Mouse (Mus musculus) thymus, postnatal 10 days (tissue): ENCODE data around the gene Serpina3m.
"Not testable (repeated sequence)": the region's sequence is repeated elsewhere in the genome, so short reads cannot be mapped to it uniquely, and the experiment has no call there.

Source experiments
- DNase-seq, 2 experiments: peaks; one replicate each; pipeline ENCODE4 v3.0.0; 2021; ENCODE audit warnings: low spot score in 2 of 2

The Serpina3m gene

DNA sequence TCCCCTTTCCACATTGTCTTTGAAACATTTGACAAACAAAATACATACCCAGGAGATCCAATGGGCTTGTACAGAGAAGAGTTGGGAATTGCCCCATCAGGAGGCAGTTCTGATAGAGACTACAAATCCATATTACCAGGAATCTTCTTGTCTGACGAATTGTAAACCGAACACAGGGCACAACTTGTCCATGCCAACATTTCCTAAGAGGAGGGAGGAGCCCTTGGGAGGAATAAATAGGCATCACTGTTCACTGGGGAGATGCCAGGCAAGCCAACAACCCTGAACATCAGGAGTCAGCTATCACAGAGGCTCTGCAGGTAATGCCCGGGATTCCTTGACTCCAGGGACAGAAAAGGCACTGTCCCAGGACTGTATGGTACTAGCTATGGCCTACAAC is at the start of gene Serpina3m, which contains the start of gene Serpina3k:
Serpina3m (plus strand) TSS at position 261 of the 400 bp plus-strand sequence.
Serpina3k (plus strand) TSS at position 261 of the 400 bp plus-strand sequence.
- DNase-seq, result not testable (repeated sequence)

DNA sequence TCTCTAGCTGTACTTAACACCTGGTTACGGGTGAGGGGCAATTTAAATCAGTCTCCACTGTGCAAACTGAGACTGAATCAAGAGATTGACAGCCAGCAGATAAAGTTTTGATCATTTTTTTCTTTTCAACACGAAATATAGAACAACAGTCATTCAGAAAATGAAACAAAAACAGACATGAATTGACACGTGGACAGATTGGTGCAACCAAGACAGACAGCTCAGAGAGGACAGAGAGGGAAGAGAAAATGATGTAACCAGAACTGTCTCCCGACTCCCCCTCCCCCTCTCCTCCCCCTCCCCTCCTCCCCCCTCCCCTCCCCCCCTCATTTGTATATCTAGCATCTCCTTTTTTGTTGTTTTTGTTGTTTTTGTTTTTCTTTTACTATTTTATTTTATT is 48.4 kb upstream of the Serpina3m start:
- DNase-seq, result no peak

DNA sequence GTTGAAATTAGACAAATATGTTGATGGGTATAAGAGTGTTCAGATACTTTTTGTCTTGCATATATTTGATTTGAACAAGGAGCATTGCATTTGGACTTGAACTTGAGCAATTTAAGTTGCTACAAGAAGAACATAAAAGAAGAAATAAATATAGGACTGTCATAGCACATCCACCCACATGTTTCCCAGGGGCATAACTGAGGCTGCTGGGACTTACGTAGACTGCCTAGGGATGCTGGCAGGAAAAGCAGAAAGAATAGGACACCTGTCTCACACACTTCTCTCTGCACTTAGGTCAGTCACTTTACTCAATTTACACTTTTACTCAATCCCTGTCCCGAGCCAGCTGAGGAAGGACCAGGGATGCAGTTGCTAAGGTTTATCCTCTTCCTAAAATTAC is 44.3 kb upstream of the Serpina3m start:
- DNase-seq, result no peak

DNA sequence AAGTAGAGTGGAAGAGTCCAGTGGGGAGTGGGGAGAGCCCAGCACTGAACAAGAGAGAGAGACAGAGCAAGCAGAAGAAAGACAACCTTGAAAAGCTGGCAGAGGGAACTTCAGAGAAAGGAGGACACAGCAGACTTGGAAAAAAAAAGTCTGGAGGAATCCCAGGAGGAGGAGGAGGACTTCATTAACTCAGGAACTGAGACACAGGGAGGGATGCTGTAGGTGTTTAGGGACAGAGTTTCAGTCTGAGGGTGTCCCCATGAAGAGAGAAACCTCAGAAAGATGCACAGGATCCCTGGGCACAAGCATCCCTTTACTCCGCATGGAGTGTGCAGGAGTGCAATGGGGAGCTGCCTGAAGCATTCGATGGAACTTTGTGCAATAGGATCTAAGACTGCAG is 40.2 kb upstream of the Serpina3m start:
- DNase-seq, result no peak

DNA sequence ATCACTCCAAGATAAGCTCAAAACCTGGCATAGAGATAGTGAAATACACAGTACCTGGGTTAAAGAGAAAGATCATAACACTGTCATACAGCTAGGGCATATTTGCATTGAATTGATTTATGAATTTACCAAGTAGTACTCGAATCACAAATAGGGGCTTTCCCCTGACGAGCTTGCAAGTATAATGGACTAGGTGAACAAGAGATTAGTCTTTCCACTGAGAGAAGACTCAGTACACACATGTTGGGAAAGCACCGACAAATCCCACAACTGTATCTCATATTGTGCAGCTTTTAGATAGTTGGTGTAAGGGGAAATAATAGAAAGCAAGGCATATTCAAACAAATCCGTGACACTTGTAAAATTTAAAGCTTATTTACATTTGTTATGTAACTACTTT is 32.3 kb upstream of the Serpina3m start:
- DNase-seq, result no peak

DNA sequence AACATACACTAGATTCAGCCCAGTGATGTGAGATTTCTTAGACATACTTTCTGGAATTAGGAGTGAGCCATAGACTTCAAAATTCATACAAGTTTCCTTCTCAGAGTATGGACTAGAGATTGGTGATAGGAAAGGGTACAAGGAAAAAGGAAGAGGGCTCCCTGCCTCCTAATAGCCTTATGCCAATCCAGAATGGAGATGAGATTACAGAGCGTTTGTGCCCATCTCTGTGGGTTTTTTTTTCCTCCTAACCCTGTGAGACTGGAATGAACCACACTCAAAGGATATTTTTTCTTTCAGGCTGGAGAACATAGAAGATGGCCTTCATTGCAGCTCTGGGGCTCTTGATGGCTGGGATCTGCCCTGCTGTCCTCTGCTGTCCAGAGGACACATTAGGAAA is 24.0 kb upstream of the Serpina3m start, which contains the start of gene Serpina3j:
Serpina3j (plus strand) TSS at position 301 of the 400 bp plus-strand sequence.
- no peak for DNase-seq

DNA sequence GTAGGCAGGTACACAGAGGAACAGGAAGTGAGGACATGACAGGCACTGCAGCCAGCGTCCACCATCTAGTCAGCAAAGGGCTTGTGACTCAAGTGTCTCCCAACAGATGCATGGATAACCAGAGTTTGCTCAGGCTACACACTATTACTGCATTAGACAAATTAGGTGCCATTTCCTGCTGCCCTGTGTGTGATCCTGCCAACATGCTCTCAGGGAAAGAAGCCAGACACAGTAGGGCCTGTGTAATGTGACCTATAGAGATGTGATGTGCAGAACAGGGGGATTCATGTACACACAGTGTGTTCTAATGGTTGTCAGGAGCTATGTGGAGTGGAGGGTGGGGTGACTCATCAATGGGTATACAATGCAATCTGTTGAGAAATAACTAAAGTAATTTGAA is 15.8 kb upstream of the Serpina3m start:
- no peak for DNase-seq

DNA sequence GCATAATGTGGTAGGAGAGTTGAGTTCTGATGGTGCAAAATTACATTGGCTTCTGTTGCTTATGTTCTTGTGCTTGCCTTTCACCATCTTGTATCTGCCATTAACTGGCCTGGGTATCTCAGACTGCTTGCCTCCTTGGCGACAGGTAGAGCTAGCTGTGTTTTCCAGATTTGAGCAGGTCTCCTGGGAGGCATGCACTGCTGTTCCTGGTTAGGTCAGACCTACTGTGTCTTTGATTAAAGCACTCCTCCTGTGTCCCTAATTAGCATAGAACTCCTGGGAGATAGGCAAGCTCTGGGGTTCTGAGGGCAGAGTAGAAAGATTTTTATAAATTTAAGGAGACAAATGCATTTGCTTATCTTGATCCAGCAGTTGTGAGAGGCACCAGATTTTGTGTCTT is 6.6 kb upstream of the Serpina3m start:
- no peak for DNase-seq

DNA sequence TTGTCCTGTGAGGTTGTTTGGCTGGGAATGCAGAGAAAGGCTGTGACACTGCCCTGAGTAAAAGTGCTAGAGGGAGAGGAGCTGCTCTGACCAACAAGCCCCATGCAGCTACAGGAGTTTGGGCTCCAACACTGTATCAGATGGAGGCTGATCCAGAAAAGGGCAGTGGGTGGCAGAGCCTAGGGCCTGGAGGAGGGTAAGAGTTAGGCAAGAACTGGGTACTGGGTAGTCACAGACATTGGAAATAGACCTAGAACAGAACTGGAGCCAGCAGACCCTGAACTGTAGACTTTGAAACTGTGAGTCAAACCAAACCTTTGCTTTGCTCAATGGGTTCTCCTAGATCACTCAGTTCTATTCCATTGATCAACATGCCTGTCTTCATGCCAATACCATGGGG is 1.4 kb upstream of the Serpina3m start:
- not testable (repeated sequence) for DNase-seq

DNA sequence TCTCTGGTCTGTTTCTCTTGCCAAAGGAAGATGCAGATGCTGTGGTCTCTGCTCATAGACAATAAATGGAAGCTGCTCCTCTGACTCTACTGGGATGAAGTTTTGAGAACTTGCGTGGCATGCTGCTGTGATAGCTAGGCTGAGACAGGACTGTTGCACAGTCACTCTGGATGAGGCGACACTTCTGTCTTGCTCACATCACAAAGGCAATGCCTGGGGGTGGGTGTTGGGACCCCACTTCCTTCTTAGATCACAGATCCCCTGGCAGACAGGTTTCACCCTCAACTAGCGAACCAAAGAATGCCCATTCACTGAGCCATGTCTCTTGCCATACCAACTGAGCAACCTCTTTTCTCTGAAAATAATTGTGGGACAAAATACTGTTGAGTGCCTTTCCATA is 419 bp downstream of the Serpina3m start:
- DNase-seq, result no peak

DNA sequence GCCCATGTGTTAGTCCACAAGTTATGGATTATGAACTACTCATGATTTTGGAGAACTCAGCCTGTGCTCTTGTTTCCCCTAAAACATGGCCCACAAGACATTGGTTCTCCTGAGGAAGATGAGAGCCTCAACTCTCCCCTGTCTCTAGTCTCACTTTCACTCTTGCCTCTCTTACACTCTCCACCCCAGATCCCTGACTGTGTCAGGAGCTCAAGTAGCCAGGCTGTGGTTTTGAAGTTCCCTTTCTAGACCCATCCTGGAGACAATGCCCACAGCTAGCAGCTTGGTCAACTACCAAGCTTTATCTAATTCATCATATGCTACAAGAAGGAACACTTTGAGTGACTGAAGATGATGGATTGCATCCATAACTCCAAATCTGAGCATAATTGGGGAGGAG is 4.2 kb downstream of the Serpina3m start:
- DNase-seq, result not testable (repeated sequence)

DNA sequence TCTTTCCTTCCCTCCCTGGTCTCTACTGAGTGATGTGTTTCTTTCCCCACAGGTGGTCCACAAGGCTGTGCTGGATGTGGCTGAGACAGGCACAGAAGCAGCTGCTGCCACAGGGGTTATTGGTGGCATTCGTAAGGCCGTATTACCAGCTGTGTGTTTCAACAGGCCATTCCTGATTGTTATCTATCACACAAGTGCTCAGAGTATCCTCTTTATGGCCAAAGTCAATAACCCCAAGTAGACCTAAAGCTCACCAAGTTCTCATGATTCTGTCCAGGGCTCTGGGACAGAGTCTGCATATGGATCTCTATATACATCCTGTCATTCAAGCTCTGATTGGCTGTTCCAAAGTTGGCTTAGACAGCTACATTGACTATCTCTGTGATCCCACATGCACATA is 6.9 kb downstream of the Serpina3m start:
- DNase-seq, result no peak

DNA sequence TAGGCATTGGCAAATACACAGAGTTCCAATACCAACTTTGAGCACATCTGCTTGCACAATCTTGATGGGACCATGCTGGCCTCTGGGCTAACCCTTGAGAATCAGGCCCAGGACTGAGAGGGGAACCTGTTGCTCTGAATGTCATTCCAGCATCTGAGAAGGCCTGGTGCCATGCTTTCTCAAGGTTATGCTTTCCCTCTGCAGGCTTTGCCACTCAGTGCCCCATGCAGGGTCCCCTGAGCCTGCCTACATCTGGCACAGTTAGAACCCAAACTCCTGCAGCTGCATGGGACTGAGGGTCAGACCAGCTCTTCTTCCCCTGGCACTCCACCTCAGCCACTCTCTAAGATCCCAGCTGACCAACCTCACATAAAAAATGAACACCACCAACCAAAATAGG is 7.4 kb downstream of the Serpina3m start:
- no peak for DNase-seq

DNA sequence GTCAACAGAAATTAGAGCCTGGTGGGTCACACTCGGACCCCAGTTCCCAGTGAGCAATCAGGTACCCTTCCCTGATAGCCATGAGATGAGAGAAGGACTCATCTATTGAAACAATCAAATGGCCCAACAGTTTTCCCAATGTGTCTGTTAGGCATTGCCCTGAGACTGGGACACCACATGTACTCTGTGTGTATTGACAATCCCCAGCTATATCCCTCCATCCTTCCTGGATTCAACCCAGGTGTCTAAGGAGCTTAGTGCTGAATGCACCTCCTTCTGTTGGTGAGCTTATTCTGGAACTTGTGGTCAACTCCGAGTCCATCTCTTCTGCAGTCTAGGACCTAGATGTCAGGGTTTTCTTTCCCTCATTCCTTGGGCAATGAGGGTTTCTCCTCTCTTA is 8.8 kb downstream of the Serpina3m start:
- DNase-seq, result no peak

DNA sequence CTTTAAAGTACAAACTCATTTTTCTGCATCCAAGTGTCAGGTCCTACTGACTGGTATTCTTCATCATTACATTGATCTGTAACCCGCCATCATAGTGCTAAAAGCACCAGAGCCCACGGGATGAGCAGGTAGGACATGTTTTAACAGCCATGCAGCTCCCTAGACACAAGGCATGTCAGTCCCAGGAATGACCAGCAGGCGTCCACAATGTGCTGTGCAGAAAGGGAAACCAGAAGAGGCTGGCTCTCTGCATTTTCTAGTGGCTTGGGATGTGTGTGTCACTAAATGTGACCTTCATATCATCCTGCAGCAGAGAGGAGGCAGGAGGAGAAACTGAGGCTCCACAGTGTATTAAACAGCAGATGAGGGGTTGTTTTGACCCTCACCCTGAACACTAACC is 13.5 kb downstream of the Serpina3m start:
- DNase-seq, result not testable (repeated sequence)

DNA sequence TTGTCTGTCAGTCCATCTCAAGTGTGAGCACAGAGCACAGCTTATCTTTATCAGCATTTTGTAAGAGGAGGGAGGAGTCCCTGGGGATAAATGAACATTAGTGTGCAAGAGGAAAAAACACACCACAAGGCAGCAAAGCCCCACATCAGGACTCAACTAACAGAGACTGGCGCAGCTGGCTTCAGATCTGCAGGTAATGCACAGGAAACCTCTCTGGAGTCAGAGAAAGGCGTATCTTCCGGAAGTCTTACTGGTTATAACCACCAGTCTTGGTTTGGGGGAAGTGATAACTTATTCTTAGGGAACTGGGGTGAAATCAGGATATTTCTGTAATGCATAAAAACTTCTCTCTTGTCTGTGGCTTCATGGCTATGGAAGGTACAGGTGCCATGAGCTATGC is 17.7 kb downstream of the Serpina3m start:
- no peak for DNase-seq

DNA sequence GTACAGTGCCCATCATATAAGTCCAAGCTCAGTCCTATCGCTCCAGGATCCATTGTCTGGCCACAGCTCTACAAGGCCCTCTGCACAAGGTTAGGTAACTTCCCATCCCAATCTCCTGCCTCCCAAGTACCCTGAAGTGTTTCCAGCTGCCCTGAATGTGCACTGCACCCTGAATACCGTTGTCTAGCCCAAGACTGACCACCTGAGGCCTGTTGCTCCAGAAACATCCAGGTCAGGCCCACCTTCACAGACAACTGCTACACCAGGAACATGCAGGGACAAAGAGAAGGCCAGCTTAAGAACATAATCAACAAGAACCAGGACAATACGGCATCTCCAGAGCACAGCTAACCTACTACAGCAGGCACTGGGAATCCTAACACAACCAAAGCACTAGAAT is 31.7 kb downstream of the Serpina3m start:
- DNase-seq, result no peak

DNA sequence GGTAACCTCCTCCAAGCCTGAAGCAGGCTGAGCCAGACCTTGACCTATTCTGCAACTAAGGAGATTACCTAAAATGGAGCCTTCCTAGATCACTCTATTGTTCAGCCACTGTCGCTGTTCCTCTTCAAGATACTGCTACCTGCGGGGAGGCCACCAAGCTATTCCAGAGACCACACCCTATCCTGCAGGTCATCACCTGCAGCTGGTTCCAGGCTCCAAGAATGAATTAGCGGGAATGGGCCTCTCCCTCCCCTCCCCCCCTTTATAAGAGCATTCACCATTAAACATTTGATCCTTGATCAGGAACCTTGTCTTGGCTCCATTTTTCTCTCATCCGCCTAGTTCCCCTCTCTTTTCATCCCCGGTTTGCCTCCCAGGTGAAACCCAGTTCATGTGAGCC is 38.9 kb downstream of the Serpina3m start:
- DNase-seq, result not testable (repeated sequence)

DNA sequence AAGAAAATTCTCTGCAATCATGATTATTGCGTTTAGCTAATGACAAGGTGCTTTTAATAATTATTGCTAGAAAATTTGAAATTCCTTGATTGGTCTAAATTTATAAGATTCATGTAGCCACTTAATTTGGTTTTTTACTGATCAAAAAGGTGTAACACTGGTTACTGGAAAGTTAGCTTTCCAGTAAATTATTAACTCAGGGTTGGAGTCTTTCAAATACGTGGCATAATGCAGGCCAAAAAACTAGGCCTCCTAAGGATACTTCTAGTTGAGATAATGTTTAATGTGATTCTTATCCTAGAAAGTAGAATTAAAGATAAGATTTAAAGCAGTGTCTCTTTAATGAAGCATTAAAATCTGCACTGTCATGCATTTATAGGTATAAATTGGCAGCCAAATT is 40.1 kb downstream of the Serpina3m start:
- DNase-seq, result not testable (repeated sequence)

DNA sequence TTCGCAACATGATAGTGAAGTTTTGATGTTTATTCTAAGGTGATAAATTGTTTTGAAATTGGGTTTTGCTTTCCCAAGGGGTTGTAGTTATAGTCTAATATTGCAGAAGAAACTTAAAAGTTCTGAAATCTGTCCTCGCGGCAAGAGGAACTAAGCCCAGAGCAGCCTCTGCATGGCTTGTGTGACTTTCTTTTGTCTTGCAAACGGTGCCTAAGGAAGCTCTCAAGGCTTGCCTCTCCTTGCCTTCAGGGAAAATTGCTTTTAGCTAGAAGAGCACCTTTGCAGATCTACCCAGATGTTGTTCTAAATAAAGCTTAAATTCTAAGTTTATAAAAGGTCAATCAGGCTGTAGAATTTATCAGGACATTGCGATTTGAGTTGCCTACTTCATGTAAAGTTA is 40.5 kb downstream of the Serpina3m start:
- DNase-seq, result not testable (repeated sequence)

DNA sequence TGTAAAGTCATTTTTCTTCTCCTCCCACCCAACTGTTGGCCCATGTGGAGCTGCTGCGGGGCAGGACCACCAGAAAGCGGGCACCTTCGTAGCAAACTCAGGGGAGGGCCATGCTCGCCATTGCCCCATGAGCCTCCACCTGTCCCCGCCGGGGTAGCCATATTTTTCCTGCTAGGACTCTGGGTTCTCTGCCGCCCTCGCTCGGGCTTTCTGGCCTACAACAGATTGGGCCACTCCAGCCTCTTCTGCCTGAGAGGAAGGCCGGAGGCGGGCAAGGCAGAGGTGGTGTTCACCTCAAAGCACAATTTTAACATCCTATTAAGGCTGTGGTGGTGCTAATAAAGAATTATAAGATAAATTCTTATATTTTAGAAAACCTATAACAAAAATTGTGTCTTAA is 41.6 kb downstream of the Serpina3m start:
- no peak for DNase-seq

DNA sequence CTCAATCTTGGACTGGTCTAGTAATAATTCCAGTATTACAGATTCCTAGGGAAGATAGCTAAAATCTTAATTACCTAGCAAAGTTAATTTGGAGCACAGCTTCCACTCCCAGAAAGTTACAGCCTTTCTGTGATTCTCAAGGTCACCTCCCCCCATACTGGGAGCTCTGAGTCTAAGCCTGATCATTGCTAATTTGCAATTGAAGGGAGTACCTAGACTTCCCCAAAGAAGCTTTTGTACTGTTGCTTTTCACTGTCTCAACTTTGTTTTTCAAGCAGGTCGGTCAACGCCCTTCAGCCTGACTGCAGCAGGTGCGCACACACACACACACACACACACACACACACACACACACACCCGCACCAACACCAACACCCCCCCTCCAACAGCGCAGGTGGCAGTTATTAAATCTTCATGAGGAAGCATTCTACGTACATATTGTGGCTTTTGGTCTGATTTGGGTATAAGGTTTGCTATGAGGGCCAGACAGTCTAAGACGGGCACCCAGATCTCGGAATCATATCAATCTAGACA is 42.9 kb downstream of the Serpina3m start:
- DNase-seq, result not testable (repeated sequence)

DNA sequence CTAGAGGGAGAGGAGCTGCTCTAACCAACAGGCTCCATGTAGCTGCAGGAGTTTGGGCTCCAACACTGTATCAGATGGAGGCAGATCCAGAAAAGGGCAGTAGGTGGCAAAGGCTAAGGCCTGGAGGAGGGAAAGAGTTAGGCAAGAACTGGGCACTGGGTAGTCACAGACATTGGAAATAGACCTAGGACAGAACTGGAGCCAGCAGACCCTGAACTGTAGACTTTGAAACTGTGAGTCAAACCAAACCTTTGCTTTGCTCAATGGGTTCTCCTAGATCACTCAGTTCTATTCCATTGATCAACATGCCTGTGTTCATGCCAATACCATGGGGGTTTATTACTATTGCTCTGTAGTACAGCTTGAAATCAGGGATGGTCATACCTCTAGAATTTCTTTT is 47.7 kb downstream of the Serpina3m start:
- DNase-seq, result not testable (repeated sequence)

DNA sequence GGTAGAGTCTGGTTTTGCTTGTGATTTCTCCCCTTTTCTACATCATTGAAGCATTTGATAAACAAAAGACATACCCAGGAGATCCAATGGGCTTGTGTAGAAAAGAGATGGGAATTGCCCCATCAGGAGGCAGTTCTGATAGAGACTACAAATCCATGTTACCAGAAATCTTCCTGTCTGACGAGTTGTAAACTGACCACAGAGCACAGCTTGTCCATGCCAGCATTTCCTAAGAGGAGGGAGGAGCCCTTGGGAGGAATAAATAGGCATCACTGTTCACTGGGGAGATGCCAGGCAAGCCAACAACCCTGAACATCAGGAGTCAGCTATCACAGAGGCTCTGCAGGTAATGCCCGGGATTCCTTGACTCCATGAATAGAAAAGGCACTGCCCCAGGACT is 48.6 kb downstream of the Serpina3m start:
- not testable (repeated sequence) for DNase-seq
